Mouse (Mus musculus): ENCODE measurements around the gene Ssbp2. TPM values are rescaled to one million over a fixed set of nuclear protein-coding genes. Genes with fewer than 3 reads are reported as not detected.

Ssbp2 gene
- 96.1 and 97.9 TPM in 2 replicates for polyA plus RNA-seq (2015; fragmentation: Nextera tagmentation; extraction: Ambion mirVana)

GRCm38 (mm10) chr13:91459896-91460620 lies at the start of gene Ssbp2:
Gene Ssbp2, plus strand, starts transcription at chr13:91460283.
- H3K4me2 ChIP-seq: peak within 1 kb of the TSS; percentile 80
- ATAC-seq (ENCODE audit: borderline replicate concordance, extremely low read depth, low FRiP score, low TSS enrichment): peak; percentile 66
- 9% methylated on average over 29 of the region's 29 CpGs for WGBS
- H3K4me1 ChIP-seq: peaks cover 18% of the 10 kb centered on the region
- no peaks in the 10 kb centered on the region for H3K27me3 ChIP-seq
- H3K9me3 ChIP-seq: no peaks in the 10 kb centered on the region
- H3K36me3 ChIP-seq: no peaks in the 10 kb centered on the region
- peak within 1 kb of the TSS; percentile 76 for H3K9ac ChIP-seq
- H3K4me3 ChIP-seq: peak within 1 kb of the TSS; percentile 93
- peak within 1 kb of the TSS; percentile 95 for H3K27ac ChIP-seq

DNA sequence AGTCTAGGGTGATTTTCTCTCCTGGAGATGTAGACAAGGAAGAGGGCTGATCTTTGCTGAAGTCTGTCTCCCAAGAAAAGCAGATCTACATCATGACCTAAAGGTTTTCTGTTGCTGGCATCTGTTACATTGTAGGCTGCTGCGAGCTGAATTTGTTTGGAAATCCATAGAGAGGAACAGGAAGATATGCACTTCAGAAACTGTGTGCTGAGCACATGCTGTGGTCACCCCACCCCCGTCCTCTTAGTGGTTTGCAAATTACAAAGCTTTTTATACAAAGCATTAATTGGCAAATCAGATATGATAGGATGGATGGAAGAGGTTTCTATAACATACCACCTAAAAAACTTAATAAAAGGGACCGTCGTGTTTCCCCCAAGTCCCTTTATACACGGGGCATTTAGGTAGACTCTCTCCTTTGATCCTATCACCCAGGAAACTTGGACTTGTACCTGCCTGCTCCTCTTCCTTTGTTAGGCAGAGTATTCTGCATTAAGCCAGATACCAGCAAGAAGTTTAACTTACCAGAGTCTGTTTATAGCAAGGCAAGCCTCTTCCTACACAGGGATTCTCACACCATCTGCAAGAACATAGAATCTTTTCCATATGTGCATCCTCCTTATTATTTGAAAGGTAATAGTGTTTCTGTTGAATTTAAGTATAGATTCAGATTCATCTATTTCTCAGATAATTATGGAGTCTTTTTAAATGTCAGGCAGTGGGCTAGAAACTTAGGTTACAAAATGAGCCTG lies 46.2 kb upstream of the Ssbp2 start:
- Histone ChIP-seq H3K4me2 (no peak overlapping the region), H3K9ac (no peak overlapping the region), H3K27ac (no peak overlapping the region), H3K9me3 (no peaks in the 10 kb centered on the region), H3K4me3 (no peak overlapping the region), H3K4me1 (no peaks in the 10 kb centered on the region), H3K27me3 (no peaks in the 10 kb centered on the region), H3K36me3 (no peaks in the 10 kb centered on the region)
- ATAC-seq (ENCODE audit: borderline replicate concordance, extremely low read depth, low FRiP score, low TSS enrichment): no peak
- 74% methylated on average over 5 of the region's 5 CpGs for WGBS

DNA sequence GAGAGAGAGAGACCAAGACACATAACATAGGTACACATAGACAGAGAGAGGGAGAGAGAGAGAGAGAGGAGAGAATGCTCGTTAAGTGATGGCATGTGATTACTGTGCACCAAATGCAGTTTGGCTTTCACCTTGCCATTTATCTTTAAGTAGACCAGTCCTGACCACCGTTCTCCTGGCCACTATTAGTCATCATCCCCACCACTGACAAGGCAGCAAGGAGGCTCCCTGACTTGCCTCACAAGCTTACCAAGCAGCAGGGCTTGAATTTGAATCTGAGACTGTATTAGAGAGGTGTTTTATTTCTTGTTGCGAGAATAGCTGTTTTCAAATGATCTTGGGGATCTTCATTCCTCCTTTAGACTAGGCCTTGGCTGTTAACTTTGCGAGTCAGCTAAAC lies 44.2 kb upstream of the Ssbp2 start:
- whole genome bisulfite sequencing: 73% methylated on average over 4 of the region's 4 CpGs
- Histone ChIP-seq H3K27ac (no peak overlapping the region), H3K36me3 (no peaks in the 10 kb centered on the region), H3K4me3 (no peak overlapping the region), H3K4me1 (no peaks in the 10 kb centered on the region), H3K9ac (no peak overlapping the region), H3K27me3 (no peaks in the 10 kb centered on the region), H3K9me3 (no peaks in the 10 kb centered on the region), H3K4me2 (no peak overlapping the region)
- no peak for ATAC-seq (ENCODE audit: borderline replicate concordance, extremely low read depth, low FRiP score, low TSS enrichment)

GRCm38 (mm10) chr13:91416698-91417097 lies 43.4 kb upstream of the Ssbp2 start:
- Histone ChIP-seq H3K9ac (no peak overlapping the region), H3K36me3 (no peaks in the 10 kb centered on the region), H3K27ac (no peak overlapping the region), H3K27me3 (no peaks in the 10 kb centered on the region), H3K9me3 (no peaks in the 10 kb centered on the region), H3K4me3 (no peak overlapping the region), H3K4me1 (peaks cover 4% of the 10 kb centered on the region; the same call in 1 of the 2 replicates), H3K4me2 (no peak overlapping the region)
- WGBS: 71% methylated on average over 2 of the region's 2 CpGs
- no peak for ATAC-seq (ENCODE audit: borderline replicate concordance, extremely low read depth, low FRiP score, low TSS enrichment)

DNA sequence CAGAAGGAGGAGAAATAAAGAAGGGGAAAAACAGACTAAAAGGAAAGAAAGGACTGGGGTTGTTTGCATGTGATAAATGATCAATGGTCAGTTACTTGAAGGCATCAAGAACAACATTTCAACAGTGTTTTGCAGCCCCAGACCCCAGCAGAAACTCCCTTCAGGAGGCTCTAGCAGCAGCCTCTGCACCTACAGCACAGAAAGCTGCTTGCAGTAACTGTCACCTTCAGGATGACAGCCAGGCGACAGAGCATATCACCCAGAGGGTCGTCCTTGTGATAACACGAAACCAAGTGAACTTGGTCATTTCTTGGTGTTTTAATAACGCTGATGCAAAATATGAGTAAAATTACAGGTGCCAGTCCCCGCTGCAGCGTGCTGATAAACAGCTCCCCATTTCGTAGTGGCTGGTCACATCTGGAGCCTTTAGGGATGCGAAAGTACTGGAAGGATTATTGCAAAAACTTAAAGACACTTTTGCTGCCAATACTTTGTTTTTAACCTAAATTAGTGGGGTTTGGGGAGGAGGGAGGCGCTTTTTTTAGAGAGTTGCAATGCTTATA lies 38.6 kb upstream of the Ssbp2 start:
- no peaks in the 10 kb centered on the region for H3K9me3 ChIP-seq
- peak; percentile 42; the same call in 1 of the 2 replicates for ATAC-seq (ENCODE audit: borderline replicate concordance, extremely low read depth, low FRiP score, low TSS enrichment)
- H3K27me3 ChIP-seq: no peaks in the 10 kb centered on the region
- no peak overlapping the region for H3K27ac ChIP-seq
- peaks cover 11% of the 10 kb centered on the region for H3K4me1 ChIP-seq
- no peak overlapping the region for H3K4me3 ChIP-seq
- H3K4me2 ChIP-seq: peak overlapping the region; percentile 35; the same call in 1 of the 2 replicates
- H3K9ac ChIP-seq: no peak overlapping the region
- WGBS: 16% methylated on average over 9 of the region's 9 CpGs
- H3K36me3 ChIP-seq: no peaks in the 10 kb centered on the region

GRCm38 (mm10) chr13:91430867-91431266 lies 29.2 kb upstream of the Ssbp2 start:
- 62% methylated on average over 5 of the region's 5 CpGs for WGBS
- Histone ChIP-seq H3K27ac (no peak overlapping the region), H3K9ac (no peak overlapping the region), H3K27me3 (no peaks in the 10 kb centered on the region), H3K4me3 (no peak overlapping the region), H3K36me3 (no peaks in the 10 kb centered on the region), H3K4me1 (peaks cover 8% of the 10 kb centered on the region), H3K4me2 (peak overlapping the region; percentile 7; the same call in 1 of the 2 replicates), H3K9me3 (no peaks in the 10 kb centered on the region)
- no peak for ATAC-seq (ENCODE audit: borderline replicate concordance, extremely low read depth, low FRiP score, low TSS enrichment)

- H3K4me2 ChIP-seq: no peak overlapping the region
- 0 out of 2 replicates have a peak, but pooled peaks have one; percentile 31 for ATAC-seq (ENCODE audit: borderline replicate concordance, extremely low read depth, low FRiP score, low TSS enrichment)
- no peak overlapping the region for H3K9ac ChIP-seq
- H3K27ac ChIP-seq: no peak overlapping the region
- no peaks in the 10 kb centered on the region for H3K27me3 ChIP-seq
- WGBS: 51% methylated on average over 12 of the region's 12 CpGs
- H3K36me3 ChIP-seq: no peaks in the 10 kb centered on the region
- no peaks in the 10 kb centered on the region for H3K9me3 ChIP-seq
- H3K4me1 ChIP-seq: peaks cover 8% of the 10 kb centered on the region
- H3K4me3 ChIP-seq: no peak overlapping the region
Measured at GRCm38 (mm10) chr13:91431392-91432355, 28.4 kb upstream of the Ssbp2 start.

DNA sequence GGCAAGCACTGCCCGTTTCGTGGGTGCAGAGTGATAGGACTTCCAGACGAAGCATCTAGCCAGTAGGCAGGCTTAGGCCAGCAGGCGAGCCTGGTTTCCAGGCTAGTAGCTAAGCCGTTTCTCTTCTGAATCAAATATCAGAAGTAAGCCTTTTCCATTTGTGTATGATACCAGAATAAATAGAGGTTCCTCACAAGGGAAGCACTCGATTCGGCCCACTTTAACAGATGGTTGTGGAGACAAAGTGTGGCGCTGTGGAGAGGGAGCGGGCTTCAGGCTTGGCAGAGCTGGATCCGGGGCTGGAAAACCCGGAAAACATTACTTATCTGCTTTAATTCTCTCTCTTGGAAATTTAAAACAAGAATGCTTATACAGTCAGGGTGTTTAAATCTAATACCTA lies 27.1 kb upstream of the Ssbp2 start:
- WGBS: 75% methylated on average over 11 of the region's 11 CpGs
- Histone ChIP-seq H3K4me3 (no peak overlapping the region), H3K4me1 (peaks cover 8% of the 10 kb centered on the region), H3K27ac (no peak overlapping the region), H3K9me3 (no peaks in the 10 kb centered on the region), H3K9ac (no peak overlapping the region), H3K36me3 (no peaks in the 10 kb centered on the region), H3K27me3 (no peaks in the 10 kb centered on the region), H3K4me2 (no peak overlapping the region)
- ATAC-seq (ENCODE audit: borderline replicate concordance, extremely low read depth, low FRiP score, low TSS enrichment): no peak

GRCm38 (mm10) chr13:91437931-91438330 lies 22.2 kb upstream of the Ssbp2 start:
- Histone ChIP-seq H3K4me2 (no peak overlapping the region), H3K9ac (no peak overlapping the region), H3K4me1 (no peaks in the 10 kb centered on the region), H3K27ac (no peak overlapping the region), H3K4me3 (no peak overlapping the region), H3K9me3 (no peaks in the 10 kb centered on the region), H3K27me3 (no peaks in the 10 kb centered on the region), H3K36me3 (no peaks in the 10 kb centered on the region)
- 60% methylated on average over 3 of the region's 3 CpGs for WGBS
- no peak for ATAC-seq (ENCODE audit: borderline replicate concordance, extremely low read depth, low FRiP score, low TSS enrichment)

DNA sequence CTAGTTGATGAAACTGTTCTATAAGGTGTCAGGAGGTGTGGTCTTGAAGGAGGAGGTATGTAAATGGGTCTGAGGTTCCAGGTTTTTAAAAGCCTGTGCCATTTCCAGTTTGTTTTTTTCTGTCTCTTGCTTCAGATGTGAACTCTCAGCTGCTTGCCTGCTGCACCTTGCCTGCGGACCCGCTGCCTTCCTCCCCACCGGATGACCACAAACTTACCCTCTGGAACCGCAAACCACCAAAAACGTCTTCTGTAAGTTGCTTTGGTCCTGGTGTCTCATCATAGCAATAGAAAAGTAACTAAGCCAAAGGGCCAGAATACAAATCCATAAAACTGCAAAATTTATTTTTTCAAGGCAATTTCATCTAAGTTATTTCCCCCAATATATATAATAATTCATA lies 18.6 kb upstream of the Ssbp2 start:
- Histone ChIP-seq H3K27me3 (no peaks in the 10 kb centered on the region), H3K4me3 (no peak overlapping the region), H3K9ac (no peak overlapping the region), H3K27ac (no peak overlapping the region), H3K36me3 (no peaks in the 10 kb centered on the region), H3K4me2 (no peak overlapping the region), H3K9me3 (no peaks in the 10 kb centered on the region), H3K4me1 (no peaks in the 10 kb centered on the region)
- 86% methylated on average over 5 of the region's 5 CpGs for WGBS
- ATAC-seq (ENCODE audit: borderline replicate concordance, extremely low read depth, low FRiP score, low TSS enrichment): no peak

GRCm38 (mm10) chr13:91446728-91447127 lies 13.4 kb upstream of the Ssbp2 start:
- Histone ChIP-seq H3K27me3 (no peaks in the 10 kb centered on the region), H3K4me1 (no peaks in the 10 kb centered on the region), H3K9ac (no peak overlapping the region), H3K27ac (no peak overlapping the region), H3K4me3 (no peak overlapping the region), H3K9me3 (no peaks in the 10 kb centered on the region), H3K36me3 (no peaks in the 10 kb centered on the region), H3K4me2 (no peak overlapping the region)
- 79% methylated on average over 2 of the region's 2 CpGs for WGBS
- ATAC-seq (ENCODE audit: borderline replicate concordance, extremely low read depth, low FRiP score, low TSS enrichment): no peak
